Mouse (Mus musculus): ENCODE measurements around the gene Gm5868. TPM values are rescaled to one million over a fixed set of nuclear protein-coding genes. Genes with fewer than 3 reads are reported as not detected.
"Not testable (repeated sequence)": the region's sequence is repeated elsewhere in the genome, so short reads cannot be mapped to it uniquely, and the experiment has no call there.

Gene Gm5868
- total RNA-seq (2021), result not detected

DNA sequence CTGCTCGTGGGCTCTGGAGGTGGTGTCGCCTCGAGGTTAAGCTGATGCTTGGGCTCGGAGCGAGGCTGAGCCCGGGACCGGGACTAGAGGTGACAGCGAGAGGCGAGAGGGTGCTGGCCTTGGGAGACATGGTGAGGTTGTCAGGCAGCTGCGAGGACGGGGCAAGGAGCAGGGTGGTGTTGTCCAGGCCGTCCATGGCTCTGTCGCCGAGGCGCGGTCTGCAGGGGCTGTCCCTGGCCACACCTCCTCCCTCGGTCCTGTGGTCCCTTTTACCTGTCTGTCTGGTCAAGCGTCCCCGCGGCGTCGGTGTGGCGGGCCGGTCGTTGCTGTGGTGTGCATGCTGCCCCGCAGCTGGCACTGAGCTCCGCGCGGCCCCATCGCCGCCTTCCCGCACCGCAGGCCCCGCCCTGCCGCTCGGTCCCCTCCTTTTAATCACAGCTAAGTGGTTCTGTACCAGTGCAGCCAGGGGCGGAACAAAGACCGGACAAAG lies at the start of gene Gm5868:
Gene Gm5868 (minus strand): TSS at position 360 of the 490 bp plus-strand sequence.
- no peak for DNase-seq
- intact Hi-C loops (cut with DNase I), result loop anchor here (5.0 kb wide), 1 partner anchor 420 kb away; the partner anchor contains the start of gene Slc10a4

GRCm38 (mm10) chr5:72636576-72636975 lies 49.2 kb upstream of the Gm5868 start:
- no peak for DNase-seq
- intact Hi-C loops (cut with DNase I), result no loop called here

DNA sequence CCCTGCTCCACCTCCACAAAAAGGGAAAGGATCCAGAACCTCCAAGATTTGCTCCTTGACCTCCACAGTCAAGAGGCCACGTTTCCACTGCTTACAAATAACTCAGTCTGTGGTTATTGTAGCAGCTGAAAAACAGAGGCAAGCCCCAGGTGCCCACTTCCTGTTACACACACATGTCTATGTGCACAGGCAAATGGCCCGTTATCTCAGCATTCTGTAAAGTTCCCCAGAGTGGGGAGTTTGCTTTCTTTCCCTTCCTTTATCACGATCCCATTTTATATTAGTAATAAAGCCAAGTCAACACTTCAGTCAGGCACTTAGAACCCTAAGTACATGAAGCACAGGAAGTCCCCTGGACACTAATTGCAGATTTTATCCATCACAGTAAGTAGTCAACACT lies 48.8 kb upstream of the Gm5868 start:
- intact Hi-C loops (cut with DNase I), result no loop called here
- DNase-seq, result peak in 1 of 2 experiments; percentile 2

DNA sequence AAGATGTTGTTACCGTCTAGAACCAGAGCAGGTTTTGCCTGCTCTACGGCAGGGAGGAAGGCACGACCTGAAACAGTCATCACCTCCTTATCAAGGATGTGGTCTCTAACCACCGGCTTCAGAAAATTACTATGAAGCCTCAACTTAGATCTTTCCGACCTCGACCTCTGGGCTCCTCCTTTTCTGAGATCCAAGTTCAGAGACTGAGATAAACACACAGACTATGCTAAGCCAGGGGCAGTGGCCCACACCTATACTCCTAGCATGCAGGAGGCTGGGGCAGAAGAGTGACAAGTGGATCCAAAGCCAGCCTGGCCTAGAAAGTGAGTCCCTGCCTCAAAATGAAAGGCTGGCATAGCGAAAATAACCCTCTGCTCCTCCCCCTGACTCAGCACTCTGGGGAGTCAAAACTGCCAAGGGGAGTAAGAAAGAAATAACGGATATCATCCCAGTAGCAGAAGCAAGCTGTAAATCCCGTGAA lies 47.5 kb upstream of the Gm5868 start:
- peak in 1 of 2 experiments; percentile 3 for DNase-seq
- intact Hi-C loops (cut with DNase I), result no loop called here

GRCm38 (mm10) chr5:72630026-72630425 lies 42.7 kb upstream of the Gm5868 start:
- intact Hi-C loops (cut with DNase I), result no loop called here

DNA sequence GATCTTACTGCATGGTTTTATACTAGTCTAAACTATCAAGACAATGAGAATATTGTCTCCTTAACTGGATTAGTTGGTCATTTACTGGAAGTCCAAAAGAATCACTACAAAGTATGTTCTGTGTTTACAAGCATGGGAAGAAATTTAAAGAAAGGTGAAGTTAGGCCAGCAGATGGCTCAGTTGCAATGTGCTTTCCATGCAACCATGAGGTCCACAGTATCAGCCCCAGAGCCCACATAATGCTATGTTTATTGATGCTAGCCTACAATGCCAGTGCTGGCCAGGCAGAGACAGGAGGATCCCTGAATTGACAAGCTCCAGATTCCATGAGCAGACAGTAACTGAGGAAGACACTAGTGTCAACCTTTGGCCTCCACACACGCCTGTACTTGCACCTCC lies 33.7 kb upstream of the Gm5868 start:
- intact Hi-C loops (cut with DNase I), result no loop called here
- DNase-seq, result no peak

More at GRCm38 (mm10) chr5:72630026-72630425, 42.7 kb upstream of the Gm5868 start:
- DNase-seq, result no peak

DNA sequence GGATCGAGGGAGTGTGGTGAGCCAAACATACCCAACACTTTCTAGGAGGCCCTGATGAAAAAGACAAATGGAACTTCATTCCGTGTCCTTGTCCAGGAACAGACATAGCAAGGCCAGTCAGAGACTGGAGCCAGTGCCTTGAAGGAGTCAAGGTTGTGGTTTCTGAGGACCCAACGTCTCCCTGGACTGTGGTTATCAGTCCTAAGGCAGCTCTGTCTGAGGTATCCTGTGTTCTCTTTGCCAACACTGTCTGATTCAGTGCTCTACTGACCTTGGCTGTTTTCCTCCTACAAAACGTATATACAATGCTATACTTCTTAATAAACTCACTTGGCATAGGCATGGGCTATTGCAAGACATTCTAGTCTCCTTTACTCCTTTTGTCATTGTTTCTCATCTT lies 30.1 kb upstream of the Gm5868 start:
- intact Hi-C loops (cut with DNase I), result no loop called here
- DNase-seq, result no peak

DNA sequence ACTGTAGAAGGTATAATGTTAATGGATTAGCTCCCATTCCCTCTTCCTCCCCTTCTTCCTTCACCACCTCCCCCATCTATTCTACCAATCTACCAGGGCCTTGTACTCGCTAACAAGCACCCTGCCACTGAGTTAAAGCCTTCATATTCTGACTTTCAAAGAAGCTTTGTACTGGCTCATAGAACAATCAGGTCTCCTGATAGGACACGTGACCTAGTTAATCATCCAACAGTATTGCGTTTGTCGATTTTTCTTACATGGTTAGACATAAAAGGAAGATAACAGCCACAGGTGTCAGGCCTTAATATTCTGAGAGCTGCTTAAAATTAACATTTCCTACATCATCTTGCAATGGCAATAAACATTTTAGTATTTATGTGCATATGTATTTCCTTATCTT lies 15.8 kb upstream of the Gm5868 start:
- DNase-seq, result no peak
- intact Hi-C loops (cut with DNase I), result no loop called here

- DNase-seq, result peak; percentile 56 to 70
- intact Hi-C loops (cut with DNase I), result loop anchor here (2.0 kb wide), 1 partner anchor 250 kb away; no protein-coding TSS in a partner anchor
These were observed 13.7 kb upstream of the Gm5868 start for GRCm38 (mm10) chr5:72601006-72601405.

DNA sequence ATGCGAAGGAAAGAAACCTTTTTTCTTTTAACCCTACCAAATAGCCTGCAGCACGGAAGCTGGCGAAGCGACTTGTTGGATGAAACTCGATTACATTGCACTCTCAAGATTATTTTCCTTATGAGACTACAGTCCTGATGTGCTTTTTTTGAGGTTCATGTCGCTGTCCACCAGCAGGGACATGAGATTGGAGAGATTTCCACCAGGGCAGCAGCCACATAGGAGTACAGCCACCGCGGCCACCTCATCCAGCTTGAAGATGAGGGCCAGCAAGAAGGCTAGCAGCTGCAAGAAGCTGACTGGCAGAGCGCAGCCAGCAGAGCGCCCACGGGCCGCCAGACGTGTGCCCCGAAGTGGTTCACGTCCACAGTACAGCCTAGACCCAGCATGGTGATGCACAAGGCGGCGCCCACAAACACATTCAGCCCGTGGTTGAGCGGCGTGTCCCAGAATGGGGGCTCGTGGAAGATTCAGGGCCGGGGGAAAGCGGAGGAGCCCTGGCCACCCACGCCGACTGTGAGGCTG lies 622 bp downstream of the Gm5868 start:
- not testable (repeated sequence) for DNase-seq
- intact Hi-C loops (cut with DNase I), result loop anchor here (5.0 kb wide), 1 partner anchor 421 kb away; the partner anchor contains the start of gene Slc10a4

GRCm38 (mm10) chr5:72586122-72586521 lies 1.2 kb downstream of the Gm5868 start:
- not testable (repeated sequence) for DNase-seq
- intact Hi-C loops (cut with DNase I), result loop anchor here (5.0 kb wide), 1 partner anchor 421 kb away; the partner anchor contains the start of gene Slc10a4

- intact Hi-C loops (cut with DNase I), result loop anchor here (5.0 kb wide), 1 partner anchor 436 kb away; no protein-coding TSS in a partner anchor
- DNase-seq, result not testable (repeated sequence)
These were observed 6.4 kb downstream of the Gm5868 start, which contains the start of gene Zar1 for GRCm38 (mm10) chr5:72580970-72581332. TSS of gene Zar1 (minus strand) at chr5:72581254.

- DNase-seq, result peak in 1 of 2 experiments; percentile 17
- intact Hi-C loops (cut with DNase I), result loop anchor here (5.0 kb wide), 1 partner anchor 437 kb away; no protein-coding TSS in a partner anchor
These were observed 7.0 kb downstream of the Gm5868 start for GRCm38 (mm10) chr5:72580088-72580969.

DNA sequence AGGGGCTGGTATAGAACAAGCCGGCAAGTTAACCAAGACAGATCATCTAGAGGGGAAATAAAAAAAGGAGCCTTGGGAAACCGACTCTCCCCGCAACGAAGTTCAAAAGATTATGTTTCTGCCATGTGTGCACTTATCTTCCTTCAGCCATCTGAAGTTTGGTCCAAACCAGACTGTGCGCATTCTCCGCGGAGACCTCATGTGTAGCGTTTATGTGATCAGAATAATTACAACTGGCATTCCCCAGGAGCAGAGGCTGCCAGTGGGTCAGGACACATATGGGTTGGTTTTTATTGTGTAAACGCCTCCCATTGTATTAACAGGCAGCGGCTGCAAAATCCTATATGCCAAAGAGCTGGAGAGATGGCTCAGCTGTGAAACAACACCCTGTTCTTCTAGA lies 7.8 kb downstream of the Gm5868 start:
- intact Hi-C loops (cut with DNase I); DNase-seq: not testable (repeated sequence)

GRCm38 (mm10) chr5:72565621-72566020 lies 21.7 kb downstream of the Gm5868 start:
- DNase-seq, result no peak
- intact Hi-C loops (cut with DNase I), result no loop called here

- intact Hi-C loops (cut with DNase I); DNase-seq: not testable (repeated sequence)
These were observed 24.2 kb downstream of the Gm5868 start for GRCm38 (mm10) chr5:72563183-72563582.

GRCm38 (mm10) chr5:72560976-72561628 lies 26.2 kb downstream of the Gm5868 start:
- intact Hi-C loops (cut with DNase I), result no loop called here

GRCm38 (mm10) chr5:72559544-72560049 lies 27.8 kb downstream of the Gm5868 start, which contains the start of gene Nfxl1:
TSS of gene Nfxl1 (minus strand) at chr5:72559684.
- intact Hi-C loops (cut with DNase I), result no loop called here
- peak; percentile 98 for DNase-seq

More at GRCm38 (mm10) chr5:72560976-72561628, 26.2 kb downstream of the Gm5868 start:
- DNase-seq, result no peak

GRCm38 (mm10) chr5:72558716-72559526 lies 28.4 kb downstream of the Gm5868 start:
- DNase-seq, result no peak
- intact Hi-C loops (cut with DNase I), result no loop called here
